Mouse (Mus musculus) stomach, postnatal 0 days (tissue): ENCODE measurements around the gene Slc4a5. TPM values are rescaled to one million over a fixed set of nuclear protein-coding genes. Genes with fewer than 3 reads are reported as not detected.

Experiments
- ATAC-seq: fragments of 200-750 bp; cut with Nextera tagmentation; 2 replicates; pipeline ENCODE4 v1.8.0; 2017; ENCODE audit not compliant: low FRiP score, low TSS enrichment
- DNase-seq: peaks from one replicate; pipeline ENCODE4 v3.0.0-alpha.2; 2016; ENCODE audit warnings: low spot score
- H3K27ac ChIP-seq: fragments of 300-500 bp; sonication (generic); replicated peaks from 2 replicates; pipeline ENCODE4 v1.5.1; 2014; ENCODE audit warnings: mild to moderate bottlenecking, control low read depth
- H3K27me3 ChIP-seq: fragments of 300-500 bp; sonication (generic); 2 replicates; pipeline ENCODE4 v1.6.1; 2014; ENCODE audit warnings: low read length; ENCODE audit not compliant: control insufficient read depth, insufficient read depth
- H3K36me3 ChIP-seq: fragments of 300-500 bp; sonication (generic); 2 replicates; pipeline ENCODE4 v1.6.1; 2014; ENCODE audit warnings: low read length, mixed read lengths; ENCODE audit not compliant: control insufficient read depth, insufficient read depth
- H3K4me1 ChIP-seq: fragments of 300-500 bp; sonication (generic); replicated peaks from 2 replicates; pipeline ENCODE4 v1.6.1; 2014; ENCODE audit warnings: antibody characterized with exemption; ENCODE audit not compliant: control insufficient read depth, insufficient read depth
- H3K4me2 ChIP-seq: fragments of 300-500 bp; sonication (generic); replicated peaks from 2 replicates; pipeline ENCODE4 v1.6.1; 2014; ENCODE audit warnings: low read depth, mild to moderate bottlenecking, control low read depth, moderate library complexity
- H3K4me3 ChIP-seq: fragments of 300-500 bp; sonication (generic); 2 replicates; pipeline ENCODE4 v1.5.1; 2014; ENCODE audit warnings: low read depth, low read length, control low read depth
- H3K9ac ChIP-seq: fragments of 300-500 bp; sonication (generic); 2 replicates; pipeline ENCODE4 v1.6.1; 2014; ENCODE audit warnings: mild to moderate bottlenecking, low read length, control low read depth, mixed read lengths
- H3K9me3 ChIP-seq: fragments of 300-500 bp; sonication (generic); 2 replicates; pipeline ENCODE4 v1.6.1; 2016; ENCODE audit warnings: low read length; ENCODE audit not compliant: control insufficient read depth
- CTCF ChIP-seq: IDR thresholded peaks from 2 replicates; pipeline ENCODE4 v1.5.1; 2016; ENCODE audit warnings: antibody characterized with exemption, low read depth, mild to moderate bottlenecking, moderate library complexity
- EP300 ChIP-seq: optimal IDR thresholded peaks from 2 replicates; pipeline ENCODE3; 2016; ENCODE audit warnings: antibody characterized with exemption
- WGBS: fragments of 180-500 bp; shearing (Covaris S2); extraction: QIAGEN DNeasy Blood & Tissue Kit; methylation state at CpG from one replicate; pipeline ENCODE4 v1.1.7; 2014; 5-methylcytosine and 5-hydroxymethylcytosine counted together
- polyA plus RNA-seq: library from polyadenylated mRNA; unstranded; fragments of >200 nt; fragmentation: Nextera tagmentation; extraction: Ambion mirVana; gene quantifications from 2 replicates; pipeline ENCODE4 v1.2.1, GENCODE M21; 2015

Slc4a5 gene
- polyA plus RNA-seq, 1 experiment from 2014 or later, result 0.08 TPM

DNA sequence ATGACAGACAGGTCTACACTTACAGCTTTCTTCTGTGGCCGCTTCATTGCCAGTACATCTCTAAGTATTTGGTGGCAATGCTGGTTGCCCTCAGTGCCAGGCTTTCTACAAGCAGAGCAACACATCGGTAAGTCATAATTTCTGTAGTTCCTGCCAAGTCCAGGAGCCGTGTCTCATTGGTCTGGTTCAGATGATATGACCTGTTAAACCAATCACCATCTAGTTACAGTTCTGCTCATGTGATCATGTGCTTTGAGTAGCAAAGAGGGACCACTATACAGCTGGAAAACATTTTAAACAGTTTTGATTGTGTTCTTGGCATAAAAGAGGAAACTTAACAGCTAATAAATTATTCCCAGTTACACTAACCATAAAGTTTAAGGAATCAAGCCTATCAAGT lies 128.3 kb downstream of the Slc4a5 start:
- H3K9ac ChIP-seq, result no peak overlapping the region
- 0 out of 2 replicates have a peak, but pooled peaks cover 2% of the 10 kb centered on the region for H3K36me3 ChIP-seq
- H3K4me1 ChIP-seq, result no peaks in the 10 kb centered on the region
- H3K4me3 ChIP-seq, result no peak overlapping the region
- ATAC-seq, result no peak
- H3K9me3 ChIP-seq, result no peaks in the 10 kb centered on the region
- H3K27ac ChIP-seq, result no peak overlapping the region
- 79% methylated on average over 3 of the region's 3 CpGs for WGBS
- H3K27me3 ChIP-seq, result no peaks in the 10 kb centered on the region
- TF ChIP-seq EP300 (no peak), CTCF (no peak)
- DNase-seq, result no peak
- H3K4me2 ChIP-seq, result no peak overlapping the region

DNA sequence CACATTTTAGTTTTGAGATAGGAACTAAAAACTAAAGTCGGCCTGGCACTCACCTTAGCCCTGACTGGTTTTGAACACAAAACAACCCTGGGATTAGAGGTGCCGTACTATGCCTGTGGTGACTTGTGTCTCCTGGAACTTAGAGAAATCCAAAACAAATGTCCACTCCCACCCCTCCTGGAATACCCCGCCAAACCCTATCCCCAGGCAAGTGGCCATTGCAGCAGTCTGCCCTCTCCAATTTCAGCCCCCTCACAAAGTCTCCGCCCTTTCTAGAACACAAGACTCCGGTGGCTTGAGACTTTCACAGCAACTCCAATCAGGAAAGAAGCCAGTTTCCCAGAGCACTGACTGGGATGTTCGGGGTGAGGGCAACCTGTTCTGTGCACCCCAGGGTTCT lies 129.2 kb downstream of the Slc4a5 start, which contains the start of gene Bola3:
Gene Bola3 (plus strand): TSS at position 275 of the 400 bp plus-strand sequence.
- Histone ChIP-seq H3K27me3 (no peaks in the 10 kb centered on the region), H3K4me2 (peak within 1 kb of the TSS; percentile 81), H3K36me3 (0 out of 2 replicates have a peak, but pooled peaks cover 2% of the 10 kb centered on the region), H3K27ac (peak within 1 kb of the TSS; percentile 63), H3K9me3 (no peaks in the 10 kb centered on the region), H3K4me3 (peak within 1 kb of the TSS; percentile 78), H3K4me1 (no peaks in the 10 kb centered on the region), H3K9ac (peak within 1 kb of the TSS; percentile 91)
- DNase-seq, result no peak
- WGBS, result 27% methylated on average over 6 of the region's 6 CpGs
- TF ChIP-seq EP300 (no peak), CTCF (no peak)
- peak; percentile 58; the same call in 1 of the 2 replicates for ATAC-seq

DNA sequence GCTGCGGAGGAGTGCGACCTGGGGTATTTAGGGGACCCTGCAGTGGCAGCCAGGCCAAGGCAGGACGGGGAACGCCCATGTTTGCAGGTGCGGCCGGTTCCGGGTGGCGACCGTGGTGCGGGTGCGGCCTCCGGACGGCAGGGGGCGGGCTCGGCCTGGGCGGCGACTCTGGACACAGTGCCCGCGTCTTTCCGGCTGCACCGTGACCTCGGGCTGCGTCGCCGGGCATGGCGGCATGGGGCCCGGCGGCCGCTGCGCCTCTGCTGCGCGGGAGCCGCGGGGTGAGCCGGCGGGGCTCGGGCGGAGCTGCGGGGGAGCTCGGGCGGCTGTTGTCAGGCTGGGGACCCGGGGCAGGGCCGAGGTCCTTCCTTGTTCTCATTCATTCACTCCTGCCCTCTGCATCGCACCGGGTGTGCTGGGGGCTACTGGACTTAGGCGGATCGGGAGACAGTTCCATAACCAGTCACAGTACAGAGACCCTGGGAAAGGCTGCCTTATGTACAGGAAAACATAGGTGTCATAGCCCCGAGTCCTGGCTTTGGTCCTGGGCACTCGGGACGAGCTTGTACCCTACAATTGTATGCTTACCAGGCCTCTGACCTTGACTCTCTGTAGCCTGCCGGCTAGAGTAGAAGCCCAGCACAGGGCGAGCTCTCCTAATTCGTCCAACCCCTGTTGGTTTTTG lies 129.8 kb downstream of the Slc4a5 start:
- Histone ChIP-seq H3K4me1 (no peaks in the 10 kb centered on the region), H3K4me3 (peak overlapping the region; percentile 78), H3K4me2 (peak overlapping the region; percentile 81), H3K27me3 (no peaks in the 10 kb centered on the region), H3K9me3 (no peaks in the 10 kb centered on the region), H3K36me3 (0 out of 2 replicates have a peak, but pooled peaks cover 2% of the 10 kb centered on the region), H3K9ac (peak overlapping the region; percentile 91), H3K27ac (peak overlapping the region; percentile 63)
- ATAC-seq (peak; percentile 96), DNase-seq (peak; percentile 96)
- under 1% methylated on average over 51 of the region's 53 CpGs for WGBS
- TF ChIP-seq CTCF (peak; percentile 85), EP300 (no peak)

DNA sequence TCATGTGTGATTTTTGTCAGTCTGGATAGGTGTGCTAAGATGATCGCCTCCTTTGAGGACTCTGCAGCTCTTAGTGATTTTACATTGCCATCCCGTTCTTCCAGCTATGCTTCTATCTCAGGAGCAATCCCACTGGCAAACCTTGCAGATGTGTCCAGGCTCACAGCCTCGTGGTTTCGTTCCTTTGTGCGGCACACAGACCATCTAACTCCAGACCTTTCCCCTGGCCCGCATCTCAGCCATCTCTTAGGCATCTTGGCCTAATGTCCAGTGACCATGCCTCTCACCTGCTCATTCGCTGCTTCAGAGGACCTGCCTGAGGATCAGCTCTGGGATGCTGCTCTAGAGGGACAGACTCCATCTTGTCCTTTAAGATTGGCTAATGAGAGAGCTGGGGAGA lies 130.5 kb downstream of the Slc4a5 start:
- Histone ChIP-seq H3K4me1 (no peaks in the 10 kb centered on the region), H3K9ac (peak overlapping the region; percentile 91), H3K9me3 (no peaks in the 10 kb centered on the region), H3K4me3 (peak overlapping the region; percentile 78; the same call in 1 of the 2 replicates), H3K4me2 (peak overlapping the region; percentile 81), H3K36me3 (0 out of 2 replicates have a peak, but pooled peaks cover 2% of the 10 kb centered on the region), H3K27ac (no peak overlapping the region), H3K27me3 (no peaks in the 10 kb centered on the region)
- ATAC-seq (no peak), DNase-seq (no peak)
- WGBS, result 83% methylated on average over 7 of the region's 7 CpGs
- no peak for TF ChIP-seq EP300
- TF ChIP-seq CTCF, result no peak

DNA sequence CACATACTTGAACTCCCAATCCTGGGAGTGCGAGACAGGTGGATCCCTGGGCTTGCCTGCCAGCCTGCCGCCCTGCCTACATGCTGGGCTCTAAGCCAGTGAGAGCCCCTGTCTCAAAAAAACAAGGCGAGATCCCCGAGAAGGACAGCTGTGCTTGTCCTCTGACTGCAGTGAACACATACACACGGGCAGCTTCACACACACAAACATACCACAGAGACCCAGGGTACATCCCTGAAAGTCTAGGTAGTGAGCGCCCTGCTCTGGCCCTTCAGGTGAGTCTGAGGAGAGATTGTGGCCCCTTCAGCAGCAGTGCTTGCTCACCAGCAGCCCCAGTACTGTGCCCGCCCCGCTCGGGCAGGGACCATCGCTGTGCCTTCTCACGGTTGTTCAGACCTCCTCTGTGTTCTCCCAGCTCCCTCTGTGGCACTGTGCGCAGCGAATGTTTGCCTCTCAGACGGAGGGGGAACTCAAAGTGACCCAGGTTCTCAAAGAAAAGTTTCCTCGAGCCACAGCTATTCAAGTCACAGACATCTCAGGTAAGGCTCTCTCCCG lies 131.3 kb downstream of the Slc4a5 start:
- Histone ChIP-seq H3K4me1 (no peaks in the 10 kb centered on the region), H3K36me3 (0 out of 2 replicates have a peak, but pooled peaks cover 2% of the 10 kb centered on the region), H3K9ac (no peak overlapping the region), H3K27me3 (no peaks in the 10 kb centered on the region), H3K4me2 (no peak overlapping the region), H3K4me3 (no peak overlapping the region), H3K9me3 (no peaks in the 10 kb centered on the region), H3K27ac (no peak overlapping the region)
- DNase-seq (no peak), ATAC-seq (no peak)
- TF ChIP-seq EP300 (no peak), CTCF (no peak)
- 84% methylated on average over 16 of the region's 16 CpGs for WGBS
